Mouse (Mus musculus) heart, postnatal 0 days (tissue): ENCODE data around the gene Macf1. TPM values are rescaled to one million over a fixed set of nuclear protein-coding genes. Genes with fewer than 3 reads are reported as not detected.
A peak's percentile ranks its signal among the peaks of the same experiment; 100 is the strongest.

Experiments used
- ATAC-seq: fragments of 200-750 bp; cut with Nextera tagmentation; 2 replicates; pipeline ENCODE4 v1.8.0; 2017; ENCODE audit warnings: low read depth, moderate number of reproducible peaks, moderate library complexity; ENCODE audit not compliant: insufficient read depth
- DNase-seq: peaks from one replicate; pipeline ENCODE4 v3.0.0-alpha.2; 2016; ENCODE audit warnings: low spot score
- H3K27ac ChIP-seq: fragments of 300-500 bp; sonication (generic); 2 replicates; pipeline ENCODE4 v1.5.1; 2014; ENCODE audit warnings: low read depth, mild to moderate bottlenecking
- H3K27me3 ChIP-seq: fragments of 300-500 bp; sonication (generic); 2 replicates; pipeline ENCODE4 v1.6.1; 2014; ENCODE audit warnings: low read length, mixed read lengths; ENCODE audit not compliant: control insufficient read depth, insufficient read depth
- H3K36me3 ChIP-seq: fragments of 300-500 bp; sonication (generic); replicated peaks from 2 replicates; pipeline ENCODE4 v1.6.1; 2014; ENCODE audit warnings: low read length, mixed read lengths; ENCODE audit not compliant: control insufficient read depth, insufficient read depth
- H3K4me1 ChIP-seq: fragments of 300-500 bp; sonication (generic); 2 replicates; pipeline ENCODE4 v1.6.1; 2014; ENCODE audit warnings: antibody characterized with exemption; ENCODE audit not compliant: control insufficient read depth, insufficient read depth
- H3K4me2 ChIP-seq: fragments of 300-500 bp; sonication (generic); 2 replicates; pipeline ENCODE4 v1.6.1; 2014; ENCODE audit warnings: low read depth, mild to moderate bottlenecking, low read length, moderate library complexity
- H3K4me3 ChIP-seq: fragments of 300-500 bp; sonication (generic); 2 replicates; pipeline ENCODE4 v1.5.1; 2014; ENCODE audit warnings: low read depth, low read length
- H3K9ac ChIP-seq: fragments of 300-500 bp; sonication (generic); replicated peaks from 2 replicates; pipeline ENCODE4 v1.6.1; 2014; ENCODE audit warnings: low read depth, low read length, mixed read lengths
- H3K9me3 ChIP-seq: fragments of 300-500 bp; sonication (generic); replicated peaks from 2 replicates; pipeline ENCODE4 v1.6.1; 2016; ENCODE audit warnings: low read length; ENCODE audit not compliant: control insufficient read depth
- CTCF ChIP-seq: IDR thresholded peaks from 2 replicates; pipeline ENCODE4 v1.5.1; 2016; ENCODE audit warnings: antibody characterized with exemption, control low read depth, low read depth
- EP300 ChIP-seq: IDR thresholded peaks from 2 replicates; pipeline ENCODE4 v1.6.1; 2016; ENCODE audit warnings: antibody characterized with exemption, low read depth
- WGBS: fragments of 180-500 bp; shearing (Covaris S2); extraction: QIAGEN DNeasy Blood & Tissue Kit; methylation state at CpG from one replicate; pipeline ENCODE4 v1.1.7; 2014; 5-methylcytosine and 5-hydroxymethylcytosine counted together
- polyA plus RNA-seq: library from polyadenylated mRNA; unstranded; fragments of >200 nt; fragmentation: Nextera tagmentation; extraction: Ambion mirVana; gene quantifications from 2 replicates; pipeline ENCODE4 v1.2.1, GENCODE M21; 2015
- total RNA-seq: library from RNA; depleted of rRNA; stranded (reverse); fragments of >200 nt; gene quantifications from 2 replicates; pipeline ENCODE4 v1.2.3, GENCODE M21; 2014; ENCODE audit warnings: low replicate concordance

The Macf1 gene
- total and polyA plus RNA-seq, 2 experiments from 2014 or later, result 41.4 to 236 TPM

- WGBS, result 64% methylated on average over 6 of the region's 6 CpGs
- DNase-seq (no peak), ATAC-seq (no peak)
- Histone ChIP-seq H3K4me2 (no peak overlapping the region), H3K4me1 (peaks cover 38% of the 10 kb centered on the region), H3K27me3 (no peaks in the 10 kb centered on the region), H3K9ac (no peak overlapping the region), H3K9me3 (no peaks in the 10 kb centered on the region), H3K4me3 (no peak overlapping the region), H3K36me3 (no peaks in the 10 kb centered on the region), H3K27ac (peak overlapping the region; percentile 71)
- TF ChIP-seq EP300 (no peak), CTCF (no peak)
Measured at GRCm38 (mm10) chr4:123625332-123626072, 58.7 kb downstream of the Macf1 start.

GRCm38 (mm10) chr4:123624438-123624837 is 59.7 kb downstream of the Macf1 start:
- H3K27ac ChIP-seq, result peak overlapping the region; percentile 71
- H3K4me3 ChIP-seq, result no peak overlapping the region
- ATAC-seq (peak; percentile 60; the same call in 1 of the 2 replicates), DNase-seq (peak; percentile 63)
- H3K27me3 ChIP-seq, result no peaks in the 10 kb centered on the region
- H3K4me1 ChIP-seq, result peaks cover 38% of the 10 kb centered on the region
- no peak overlapping the region for H3K4me2 ChIP-seq
- no peak overlapping the region for H3K9ac ChIP-seq
- no peaks in the 10 kb centered on the region for H3K9me3 ChIP-seq
- WGBS, result 15% methylated on average over 5 of the region's 5 CpGs
- H3K36me3 ChIP-seq, result no peaks in the 10 kb centered on the region
- TF ChIP-seq CTCF, result no peak
- no peak for TF ChIP-seq EP300

GRCm38 (mm10) chr4:123623742-123624151 is 60.4 kb downstream of the Macf1 start:
- DNase-seq, result no peak
- no peak overlapping the region for H3K4me2 ChIP-seq
- H3K9ac ChIP-seq, result no peak overlapping the region
- H3K27ac ChIP-seq, result peak overlapping the region; percentile 71
- ATAC-seq, result 0 out of 2 replicates have a peak, but pooled peaks have one; percentile 8
- TF ChIP-seq CTCF, result no peak
- TF ChIP-seq EP300, result no peak
- no peaks in the 10 kb centered on the region for H3K9me3 ChIP-seq
- no peaks in the 10 kb centered on the region for H3K27me3 ChIP-seq
- H3K36me3 ChIP-seq, result no peaks in the 10 kb centered on the region
- H3K4me1 ChIP-seq, result peaks cover 43% of the 10 kb centered on the region
- 70% methylated on average over 5 of the region's 5 CpGs for WGBS
- H3K4me3 ChIP-seq, result no peak overlapping the region

GRCm38 (mm10) chr4:123621732-123622131 is 62.4 kb downstream of the Macf1 start:
- H3K4me1 ChIP-seq, result peaks cover 63% of the 10 kb centered on the region

GRCm38 (mm10) chr4:123617727-123618389 is 66.3 kb downstream of the Macf1 start:
- ATAC-seq (no peak), DNase-seq (no peak)
- Histone ChIP-seq H3K4me1 (peaks cover 49% of the 10 kb centered on the region), H3K27me3 (no peaks in the 10 kb centered on the region), H3K4me3 (no peak overlapping the region), H3K4me2 (no peak overlapping the region), H3K27ac (peak overlapping the region; percentile 70; the same call in 1 of the 2 replicates), H3K36me3 (no peaks in the 10 kb centered on the region), H3K9me3 (no peaks in the 10 kb centered on the region), H3K9ac (no peak overlapping the region)
- WGBS, result 74% methylated on average over 5 of the region's 5 CpGs
- TF ChIP-seq EP300 (no peak), CTCF (no peak)

More at GRCm38 (mm10) chr4:123621732-123622131, 62.4 kb downstream of the Macf1 start:
- H3K27ac ChIP-seq, result no peak overlapping the region
- no peak for DNase-seq
- no peak overlapping the region for H3K4me3 ChIP-seq
- no peaks in the 10 kb centered on the region for H3K36me3 ChIP-seq
- H3K9me3 ChIP-seq, result no peaks in the 10 kb centered on the region
- no peak overlapping the region for H3K4me2 ChIP-seq
- ATAC-seq, result no peak
- H3K27me3 ChIP-seq, result no peaks in the 10 kb centered on the region
- no peak for TF ChIP-seq EP300
- TF ChIP-seq CTCF, result no peak
- no peak overlapping the region for H3K9ac ChIP-seq
